Mouse (Mus musculus): Measurements from ENCODE around the gene Cox7a2l.

The Cox7a2l gene

DNA sequence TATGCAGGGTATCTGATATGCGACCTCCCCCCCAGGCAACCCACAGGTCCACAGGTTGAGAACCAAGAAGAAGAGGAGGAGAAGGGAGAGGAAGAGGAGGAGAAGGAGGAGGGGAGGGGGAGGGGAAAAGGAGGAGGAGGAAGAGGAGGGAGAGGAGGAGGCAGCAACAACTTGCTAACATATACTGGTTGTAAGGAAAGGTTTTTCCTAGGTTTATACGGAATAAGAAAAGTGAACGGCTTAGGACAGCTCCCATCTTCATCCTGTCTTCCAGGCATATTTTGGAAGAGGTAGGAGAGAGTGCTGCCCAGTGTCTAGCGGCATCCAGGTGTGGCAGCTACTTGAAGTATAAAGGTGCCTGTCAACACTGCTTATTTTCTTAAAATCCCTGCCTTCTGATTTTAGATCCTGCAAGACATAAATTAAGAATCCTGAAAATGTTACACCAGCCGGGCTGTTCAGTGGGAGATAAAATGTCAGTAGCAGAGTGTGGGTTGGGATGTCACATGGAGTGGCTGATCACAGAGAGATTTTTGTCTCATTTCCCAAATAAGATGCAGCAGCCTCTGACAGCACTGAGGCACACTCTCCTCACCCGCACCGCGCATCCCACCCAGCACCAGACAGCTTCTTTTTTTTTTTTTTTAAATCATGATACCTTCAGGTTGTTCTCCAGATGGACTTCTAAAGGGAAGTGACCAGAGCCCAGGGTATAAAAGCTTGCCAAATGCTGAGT is at the start of gene Cox7a2l:
TSS of gene Cox7a2l (minus strand) at position 51 of the 736 bp plus-strand sequence.
- in situ Hi-C loops (cut with MboI, MseI): no loop called here

DNA sequence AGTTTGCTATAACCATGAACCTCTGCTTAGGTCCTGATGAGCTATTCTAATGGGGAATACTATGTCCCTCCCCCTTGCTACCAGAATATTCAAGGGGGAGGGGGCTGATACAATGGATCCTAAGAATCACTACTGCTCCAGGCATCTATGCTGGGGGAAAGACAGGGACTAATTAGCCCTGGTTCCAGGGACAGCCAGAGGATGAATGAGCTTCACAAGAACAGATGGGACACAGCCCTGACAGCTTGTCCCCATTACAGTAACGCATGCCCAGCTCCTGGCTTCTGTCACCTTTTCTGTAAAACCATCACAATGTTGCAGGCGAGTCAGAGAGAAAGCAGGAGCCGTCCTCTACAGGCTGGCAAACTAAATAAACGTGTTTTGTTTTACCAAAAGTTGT is 48.4 kb upstream of the Cox7a2l start:
- in situ Hi-C loops (cut with MboI, MseI): no loop called here

DNA sequence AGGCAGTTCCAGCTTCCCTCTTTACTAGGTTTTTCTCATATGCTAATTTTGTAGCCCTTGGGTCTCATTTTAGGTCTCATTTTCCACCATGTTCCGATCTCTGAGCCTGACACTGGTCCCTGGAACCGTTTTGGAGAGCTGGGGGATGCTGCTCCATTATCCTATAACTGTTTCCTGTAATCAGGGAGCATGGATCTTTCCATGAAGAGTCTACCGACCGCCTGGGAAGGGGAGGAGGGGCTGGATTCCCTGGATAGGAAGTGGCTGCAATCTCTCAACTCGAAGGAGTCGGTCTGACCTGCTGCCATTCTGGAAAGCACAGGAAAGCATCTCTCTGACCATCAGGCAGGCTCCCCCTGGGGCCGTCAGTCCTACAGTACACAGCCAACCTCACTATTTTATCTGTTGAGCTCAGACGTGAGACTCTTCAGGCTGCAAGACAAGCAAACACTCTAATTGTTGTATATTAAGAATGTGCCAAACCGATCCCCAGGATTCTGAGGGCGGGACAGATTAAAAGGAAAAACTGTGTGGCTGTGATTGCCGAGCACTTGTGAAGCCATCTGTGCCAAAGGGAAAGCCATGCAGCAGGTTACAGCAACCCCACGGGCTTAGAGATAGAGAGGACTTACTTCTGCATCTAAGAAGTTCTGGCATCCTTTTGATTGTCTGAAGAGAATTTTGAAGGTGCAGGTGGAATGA is 47.1 kb upstream of the Cox7a2l start:
- in situ Hi-C loops (cut with MboI, MseI): no loop called here

DNA sequence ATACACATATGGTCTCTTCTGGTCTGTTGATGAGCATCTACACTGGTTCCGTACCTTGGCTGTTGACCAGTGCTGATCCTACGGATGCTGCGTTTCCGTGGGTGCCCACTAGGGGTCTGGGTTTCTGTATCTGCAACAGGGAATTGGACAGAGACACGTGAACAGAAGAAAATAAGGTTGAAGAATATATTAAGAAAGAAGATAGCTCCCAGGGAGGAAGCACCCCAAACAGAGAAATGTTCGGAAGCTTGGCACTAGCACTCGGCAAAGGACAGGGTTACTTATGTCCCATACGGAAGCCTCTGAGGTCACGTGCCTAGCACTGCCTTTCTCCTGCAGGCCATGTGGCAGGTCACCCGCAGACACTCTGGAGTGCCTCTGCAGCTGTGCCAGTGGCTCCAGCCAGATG is 46.6 kb upstream of the Cox7a2l start:
- in situ Hi-C loops (cut with MboI, MseI): no loop called here

DNA sequence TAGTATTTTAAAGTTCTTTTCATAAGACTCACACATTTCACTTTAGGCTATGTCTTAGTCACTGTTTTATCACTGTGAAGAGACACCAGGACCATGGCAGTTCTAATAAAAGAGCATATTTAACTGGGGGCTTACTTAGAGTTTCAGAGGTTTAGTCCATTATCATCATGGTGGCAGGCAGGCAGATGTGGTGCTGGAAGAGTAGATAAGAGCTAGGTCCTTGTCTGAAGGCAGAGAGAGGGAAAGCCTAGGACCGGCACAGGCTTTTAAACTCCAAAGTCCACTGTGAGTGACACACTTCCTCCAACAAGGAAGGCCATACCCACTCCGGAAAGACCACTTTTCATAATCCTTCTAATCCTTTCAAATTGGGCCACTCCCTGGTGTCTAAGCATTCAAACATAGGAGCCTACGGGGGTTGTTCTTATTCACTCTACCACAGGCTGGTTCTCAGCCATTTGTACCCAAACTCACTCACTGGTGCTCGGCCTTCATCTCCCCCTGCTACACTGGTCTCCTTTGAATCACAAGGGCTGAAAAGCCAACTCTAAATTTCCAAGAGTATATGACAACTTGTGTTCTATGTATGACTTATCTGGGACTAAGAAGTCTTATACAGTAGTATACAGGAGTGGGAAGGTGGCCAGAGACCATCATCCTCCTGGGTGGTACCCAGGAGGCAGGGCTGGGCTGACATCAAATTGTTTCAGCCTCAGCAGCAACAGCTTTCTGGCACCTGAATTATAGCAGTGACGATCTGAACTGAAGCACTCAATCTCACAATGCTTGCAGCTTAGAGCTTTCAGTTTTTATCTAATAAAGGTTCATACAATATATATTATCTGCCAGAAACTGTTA is 45.3 kb upstream of the Cox7a2l start:
- in situ Hi-C loops (cut with MboI, MseI): no loop called here

DNA sequence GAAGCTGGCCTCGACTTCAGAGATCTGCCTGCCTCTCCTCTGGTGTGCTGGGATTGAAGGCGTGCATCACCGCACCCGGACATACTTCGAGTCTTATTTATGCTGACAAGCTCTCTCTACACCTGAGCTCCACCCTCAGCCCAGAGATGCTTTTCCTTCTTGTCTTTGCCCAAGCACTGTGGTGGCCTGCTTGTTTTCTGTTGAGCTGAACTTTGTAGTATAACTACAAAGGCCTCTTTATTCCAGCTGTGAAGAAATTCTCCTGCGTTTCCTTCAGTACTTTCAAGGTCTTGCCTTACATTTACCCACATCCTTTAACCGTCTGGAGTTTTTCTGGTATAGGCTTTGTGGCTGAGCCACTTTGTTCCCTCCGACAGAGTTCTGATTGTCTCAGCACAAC is 42.0 kb upstream of the Cox7a2l start:
- in situ Hi-C loops (cut with MboI, MseI): no loop called here

DNA sequence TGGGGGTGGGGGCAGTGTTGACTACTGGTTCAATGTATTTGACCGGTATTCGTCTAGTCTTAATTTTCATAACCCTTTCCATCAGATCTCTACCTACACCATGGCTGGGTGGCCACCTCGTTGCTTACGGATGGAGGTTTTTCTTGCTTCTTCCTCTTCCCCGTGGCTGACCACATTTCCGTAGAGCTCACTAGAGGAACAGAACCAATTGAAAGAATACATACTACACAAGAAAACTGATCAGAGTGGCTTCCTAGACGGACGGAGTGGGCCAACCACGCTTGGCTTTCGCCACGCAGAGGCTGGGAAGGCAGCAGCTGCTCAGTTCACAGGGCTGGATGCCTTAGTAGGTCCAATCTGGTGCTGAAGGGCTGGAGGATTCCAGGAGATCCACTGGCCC is 38.7 kb upstream of the Cox7a2l start:
- in situ Hi-C loops (cut with MboI, MseI): no loop called here

DNA sequence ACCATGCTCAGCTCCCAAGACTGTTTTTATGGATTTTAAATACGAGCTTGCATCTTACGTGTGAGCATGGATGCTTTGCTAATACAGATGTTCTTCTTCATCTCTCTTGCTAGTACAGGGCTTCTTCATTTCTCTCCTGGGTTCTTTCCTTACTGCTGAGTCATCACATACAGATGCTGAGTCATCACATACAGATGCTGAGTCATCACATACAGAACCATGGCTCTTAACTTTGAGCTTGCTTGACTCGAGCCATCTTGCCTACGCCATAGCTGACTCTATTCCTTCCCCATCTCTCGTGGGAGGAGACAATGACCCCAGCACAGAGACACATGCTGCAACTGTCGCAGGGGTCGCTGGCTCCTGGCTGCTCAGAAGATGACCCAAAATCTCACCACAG is 37.9 kb upstream of the Cox7a2l start:
- in situ Hi-C loops (cut with MboI, MseI): no loop called here

DNA sequence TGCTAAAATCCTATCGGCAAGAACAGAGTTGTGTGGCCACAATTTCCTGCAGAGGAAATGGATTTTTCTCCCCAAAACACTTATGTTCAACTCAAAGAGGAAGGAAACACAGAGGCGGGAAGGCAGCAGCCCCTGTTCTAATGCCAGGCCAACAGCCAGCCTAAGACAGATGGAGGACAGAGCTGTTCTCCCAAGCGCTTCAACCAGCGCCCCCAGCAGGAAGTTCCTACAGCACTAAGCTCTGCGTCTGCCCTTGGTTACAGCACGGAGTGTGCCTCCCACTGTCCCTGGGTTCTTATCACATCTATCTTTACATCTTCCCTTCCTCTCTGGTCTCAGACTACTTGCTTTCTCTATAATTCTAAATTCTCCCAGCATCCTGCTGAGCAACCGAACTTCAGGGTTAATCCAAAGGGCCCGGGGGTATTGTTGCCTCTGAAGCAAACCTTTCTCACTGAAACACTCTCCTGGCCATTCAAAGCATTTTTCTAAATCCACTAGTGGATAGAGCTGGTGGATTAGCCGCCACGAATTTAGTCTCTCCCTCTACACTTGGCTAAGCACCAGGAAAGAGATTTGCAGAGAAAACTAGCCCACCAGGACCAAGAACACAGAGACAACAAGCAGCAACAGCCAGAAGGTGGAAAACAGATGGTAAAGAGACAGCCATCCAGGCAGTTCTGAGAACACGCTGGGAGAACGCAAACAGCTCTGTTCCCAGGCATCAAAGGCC is 31.5 kb upstream of the Cox7a2l start:
- in situ Hi-C loops (cut with MboI, MseI): no loop called here

DNA sequence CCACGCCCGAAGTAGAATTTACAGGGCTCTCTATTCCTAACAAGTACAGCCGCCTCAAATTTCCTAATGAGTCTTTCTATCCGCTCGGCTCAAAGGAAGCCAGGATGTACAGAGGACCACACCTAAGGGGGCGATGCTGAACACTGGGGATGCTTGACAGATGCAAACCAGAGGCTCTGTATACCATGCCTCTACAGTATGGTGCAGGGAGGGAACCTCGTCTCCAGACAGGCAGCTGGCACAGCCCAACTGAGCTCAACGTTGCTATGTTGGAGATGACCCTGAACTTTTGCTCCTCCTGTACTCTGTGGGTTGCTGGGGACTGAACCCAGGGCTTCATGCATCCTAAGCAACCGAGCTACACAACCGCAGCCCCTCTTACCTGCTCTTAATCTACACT is 30.0 kb upstream of the Cox7a2l start:
- in situ Hi-C loops (cut with MboI, MseI): no loop called here

DNA sequence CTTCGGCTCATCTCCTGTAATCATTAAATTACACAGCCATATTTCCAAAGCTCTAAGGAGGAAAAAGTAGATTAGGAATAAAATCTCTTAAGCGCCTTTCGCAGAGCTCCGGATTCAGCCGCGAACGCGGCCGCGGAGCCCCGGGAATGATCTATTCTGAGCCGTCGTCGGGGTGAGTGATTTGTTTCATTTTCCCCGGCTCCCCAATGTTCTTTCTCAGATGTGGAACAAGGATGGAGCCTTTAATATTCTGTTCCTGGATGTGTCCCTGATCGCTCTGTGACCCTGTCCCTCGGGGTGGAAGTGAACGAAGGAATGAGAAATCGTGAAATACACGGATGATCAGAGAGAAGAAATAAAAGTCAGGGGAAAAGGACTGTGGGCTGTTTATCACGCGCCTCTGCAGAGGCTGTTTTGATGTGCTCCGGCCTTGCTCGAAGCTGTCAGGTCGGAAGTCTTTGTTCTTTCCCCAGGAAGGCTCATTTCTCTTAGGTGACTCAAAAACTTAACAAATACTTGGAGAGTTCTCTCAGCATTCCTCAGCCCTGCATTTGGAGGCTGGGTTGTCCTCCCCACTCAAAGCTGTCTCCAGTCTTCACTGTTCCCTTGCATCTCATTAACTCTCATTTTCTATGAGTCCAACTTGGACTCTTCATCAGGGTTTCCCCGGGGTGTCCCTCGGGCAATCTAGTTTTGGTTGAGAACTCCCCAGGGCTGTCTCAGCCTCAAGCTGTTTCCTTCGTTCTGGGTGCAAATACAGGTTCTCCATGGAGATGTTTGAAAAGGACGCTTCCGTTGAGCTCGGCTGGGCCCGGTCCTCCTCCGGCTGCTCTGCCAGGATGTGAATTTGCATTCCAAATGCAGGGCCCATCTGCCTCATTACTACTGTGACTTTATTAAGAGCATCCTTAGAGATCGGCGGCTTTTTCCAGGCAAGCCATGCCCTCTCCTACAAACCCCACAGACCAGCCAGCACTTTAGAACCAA is 28.9 kb upstream of the Cox7a2l start:
- in situ Hi-C loops (cut with MboI, MseI): no loop called here

DNA sequence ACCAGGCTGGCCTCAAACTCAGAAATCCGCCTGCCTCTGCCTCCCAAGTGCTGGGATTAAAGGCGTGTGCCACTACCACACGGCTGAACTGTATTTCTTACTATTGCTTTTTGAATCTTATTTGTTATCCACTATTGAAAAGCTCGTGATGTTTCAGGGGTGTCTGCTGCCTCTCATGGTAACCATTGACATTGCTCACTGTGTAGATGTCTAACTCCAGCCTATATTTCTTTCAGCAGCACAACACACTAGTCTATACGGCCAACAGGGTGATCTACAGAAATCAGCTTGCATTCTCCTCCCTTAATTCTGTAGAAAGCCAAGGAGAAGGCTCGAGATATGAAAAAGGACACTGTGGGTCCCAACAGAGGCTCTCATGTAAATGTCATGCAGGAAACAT is 28.1 kb upstream of the Cox7a2l start:
- in situ Hi-C loops (cut with MboI, MseI): no loop called here

DNA sequence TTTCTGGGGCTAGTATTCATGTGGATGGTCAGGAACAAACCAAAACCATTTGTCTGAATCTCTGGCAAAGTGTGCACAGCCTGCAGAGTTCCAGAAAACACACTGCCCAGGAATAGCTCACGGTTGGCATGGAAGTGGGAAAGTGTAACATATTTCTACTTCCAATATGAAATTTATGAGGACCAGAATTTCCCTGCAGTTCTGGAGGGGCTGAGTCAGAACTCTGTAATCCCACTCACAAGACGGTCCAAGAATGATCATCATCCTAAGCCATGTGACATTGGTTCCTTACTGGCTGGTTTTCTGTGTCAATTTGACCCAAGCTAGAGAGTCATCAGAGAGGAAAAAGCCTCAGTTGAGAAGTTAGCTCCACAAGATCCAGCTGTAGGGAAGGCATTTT is 25.3 kb upstream of the Cox7a2l start:
- in situ Hi-C loops (cut with MboI, MseI): no loop called here

DNA sequence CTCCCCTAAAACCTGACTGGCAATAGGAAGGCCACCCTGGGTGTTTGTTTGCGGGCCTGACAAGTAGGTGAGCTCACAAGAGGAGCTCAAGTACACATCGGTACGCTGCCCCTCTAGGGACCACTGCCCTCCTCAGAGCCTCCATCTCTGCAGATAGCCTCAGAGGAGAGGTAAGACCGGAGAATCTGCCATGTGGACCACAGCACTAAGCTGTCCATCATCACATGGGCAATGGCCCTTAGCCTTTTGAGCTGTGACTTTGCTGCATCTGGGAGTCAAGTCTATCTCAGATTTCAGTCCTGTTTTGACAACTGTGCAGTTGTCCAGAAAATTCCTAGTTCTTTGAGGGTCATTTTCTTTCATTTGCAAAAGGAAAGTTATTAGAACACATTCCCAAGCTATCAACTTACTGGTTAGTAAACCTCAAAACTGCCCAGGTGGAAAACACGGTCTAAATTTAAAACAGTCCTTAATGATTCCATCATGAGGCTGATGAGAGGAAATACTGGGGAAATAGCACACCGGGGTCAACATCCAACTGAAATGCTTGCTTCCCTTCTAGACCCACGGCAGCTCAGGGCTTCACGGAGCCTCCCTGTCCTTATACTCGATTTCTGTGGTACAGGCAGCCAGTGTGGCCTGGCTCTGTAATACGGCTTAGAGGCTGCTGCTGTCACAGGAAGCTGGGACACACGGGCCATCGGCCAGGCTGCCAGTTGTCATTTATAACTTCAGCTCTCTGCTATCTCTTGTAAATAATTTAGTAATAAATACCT is 22.3 kb upstream of the Cox7a2l start:
- in situ Hi-C loops (cut with MboI, MseI): no loop called here

DNA sequence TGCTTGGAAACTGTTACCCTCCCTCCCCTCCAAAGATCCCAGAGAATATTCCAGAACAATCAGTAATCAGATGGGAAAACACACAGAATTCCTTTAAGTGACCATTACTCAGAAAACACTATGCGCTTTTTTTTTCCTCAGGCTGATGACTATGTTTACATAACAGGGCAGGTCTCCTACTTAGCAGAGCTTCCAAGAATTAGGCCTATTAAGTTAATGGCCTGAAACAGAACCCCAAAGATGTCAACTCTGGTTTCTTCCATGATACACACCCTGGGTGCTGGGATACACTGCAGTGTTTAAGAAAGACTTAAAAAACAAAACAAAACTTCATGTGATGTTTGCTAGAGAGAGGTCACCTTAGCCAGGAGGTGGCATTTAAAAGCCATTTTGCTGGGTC is 21.6 kb upstream of the Cox7a2l start:
- in situ Hi-C loops (cut with MboI, MseI): no loop called here

DNA sequence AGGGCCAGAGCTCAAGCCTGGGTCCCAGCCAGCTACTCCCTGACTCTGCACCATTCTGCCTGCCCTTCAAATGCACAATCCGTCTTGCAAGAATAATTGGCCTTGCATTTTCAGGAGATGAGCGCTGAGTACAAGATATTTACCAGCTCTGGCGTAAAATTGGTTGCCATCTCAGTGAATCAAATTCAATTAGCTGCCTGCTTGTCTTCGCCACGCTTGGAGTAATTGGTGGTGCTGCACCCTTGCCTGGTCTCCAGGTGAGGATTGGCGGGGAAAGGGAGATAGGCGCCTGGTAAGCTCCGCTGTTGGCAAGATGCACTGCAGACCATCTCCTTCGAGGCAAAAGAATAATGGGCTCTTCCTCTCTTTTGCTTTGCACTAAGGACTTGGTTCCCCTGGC is 21.0 kb upstream of the Cox7a2l start:
- in situ Hi-C loops (cut with MboI, MseI): no loop called here

DNA sequence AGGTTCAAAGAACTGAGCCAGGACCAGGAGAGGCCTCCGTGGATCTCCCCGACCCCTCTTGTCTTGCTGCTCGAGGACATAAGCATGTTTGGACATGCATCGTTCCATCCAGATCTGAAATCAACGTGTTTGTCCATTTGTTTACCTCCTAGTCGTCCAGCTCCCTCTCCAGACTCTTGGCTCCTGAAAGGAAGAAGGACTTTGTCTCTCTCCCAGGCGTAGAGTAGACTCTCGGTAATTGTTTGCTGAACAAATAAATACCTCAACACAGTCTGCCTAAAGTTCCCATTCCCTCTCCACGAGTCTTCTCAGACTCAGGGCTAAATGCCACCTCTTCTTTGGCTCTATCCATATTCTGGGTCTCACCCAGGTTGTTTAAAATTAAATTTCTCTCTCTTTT is 16.0 kb upstream of the Cox7a2l start:
- in situ Hi-C loops (cut with MboI, MseI): no loop called here

DNA sequence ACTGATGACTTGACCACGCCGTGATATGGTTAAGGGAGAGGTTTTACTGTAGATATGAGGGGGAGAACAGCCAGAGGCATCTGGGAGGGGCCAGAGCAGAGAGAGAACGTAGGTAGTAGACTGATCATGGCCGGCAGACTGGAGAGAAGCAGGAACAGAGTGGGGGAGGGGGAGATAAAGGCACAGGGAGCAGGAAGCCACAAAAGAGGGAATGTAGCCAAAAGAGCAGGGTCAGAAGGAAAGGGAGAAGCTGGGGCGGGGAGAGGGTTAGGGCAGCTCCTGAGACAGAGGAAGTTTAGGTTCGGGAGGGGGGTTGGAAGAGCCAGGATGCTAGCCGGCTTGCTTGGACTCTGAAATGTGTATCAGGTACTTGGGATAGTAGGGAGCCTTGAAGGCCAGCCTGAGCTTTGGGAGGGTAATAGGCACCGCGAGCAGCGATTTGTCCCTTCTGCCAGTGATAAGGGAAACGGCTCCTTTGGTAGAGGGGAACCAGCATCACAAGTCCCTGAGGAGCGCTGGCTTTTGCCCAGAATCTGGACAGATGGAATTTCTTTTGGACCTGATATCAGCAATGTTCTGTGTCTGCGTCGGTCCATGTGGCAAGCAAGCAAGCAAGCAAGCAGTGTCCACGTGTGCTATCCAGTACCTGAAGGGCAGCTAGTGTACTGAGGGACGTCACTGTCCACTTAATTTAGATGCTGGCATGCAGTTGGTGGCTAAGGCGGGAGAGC is 10.7 kb upstream of the Cox7a2l start:
- in situ Hi-C loops (cut with MboI, MseI): no loop called here

All from T-helper 2 cell (primary cell).